Mouse (Mus musculus) CD4-positive, CD25-positive, alpha-beta regulatory T cell, adult 4 months (primary cell): ENCODE measurements at regions not wholly inside any gene's neighbourhood (a gene's known extent, or its start where the extent isn't known, plus 50 kb on each side); places are given as distances from the start of the nearest gene placed in this dataset.

Experiments used
- ATAC-seq: one replicate; pipeline ENCODE4 v1.8.0; 2017

DNA sequence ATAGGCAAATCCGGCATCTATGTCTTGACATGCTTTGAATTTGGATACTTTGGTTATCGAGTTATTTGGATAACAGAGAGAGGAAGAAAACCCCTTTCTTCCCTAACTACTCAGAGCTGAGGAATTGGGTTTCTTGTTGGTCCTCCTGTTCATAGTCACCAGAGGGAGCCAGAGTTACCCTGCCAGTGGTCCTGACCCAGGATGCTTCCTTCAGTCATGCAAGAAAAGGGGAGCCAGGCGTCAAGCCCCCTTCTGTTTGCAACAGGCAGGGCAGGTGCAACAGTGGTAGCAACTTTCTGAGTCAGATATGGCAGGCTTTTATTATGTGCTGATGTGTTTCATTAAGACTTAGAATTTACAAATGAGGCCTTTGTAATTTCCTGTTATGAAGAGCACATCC, 101.4 kb upstream of the B430305J03Rik start:
- ATAC-seq: peak; percentile 73

DNA sequence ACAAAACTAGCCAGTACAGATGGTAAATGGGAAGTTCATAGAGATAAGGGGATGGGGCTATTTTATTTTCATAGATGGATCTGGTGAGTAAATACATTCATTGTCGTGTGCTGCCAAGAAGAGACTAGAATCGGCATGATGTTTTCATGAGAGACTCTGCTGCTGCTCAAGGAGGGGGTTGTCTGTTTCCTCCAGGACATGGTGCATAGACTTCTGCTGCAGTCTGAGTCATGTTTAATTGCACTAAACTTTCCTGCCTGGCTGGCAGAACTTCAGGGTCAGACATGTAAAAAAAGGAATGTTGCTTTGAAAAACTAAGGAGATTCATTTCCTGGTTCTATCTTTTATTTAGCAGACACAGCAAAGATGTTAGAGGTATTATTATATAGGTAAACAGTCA, 100.9 kb upstream of the B430305J03Rik start:
- ATAC-seq: no peak

- no peak for ATAC-seq
These were observed 94.3 kb upstream of the B430305J03Rik start for GRCm38 (mm10) chr3:61460076-61460475.

DNA sequence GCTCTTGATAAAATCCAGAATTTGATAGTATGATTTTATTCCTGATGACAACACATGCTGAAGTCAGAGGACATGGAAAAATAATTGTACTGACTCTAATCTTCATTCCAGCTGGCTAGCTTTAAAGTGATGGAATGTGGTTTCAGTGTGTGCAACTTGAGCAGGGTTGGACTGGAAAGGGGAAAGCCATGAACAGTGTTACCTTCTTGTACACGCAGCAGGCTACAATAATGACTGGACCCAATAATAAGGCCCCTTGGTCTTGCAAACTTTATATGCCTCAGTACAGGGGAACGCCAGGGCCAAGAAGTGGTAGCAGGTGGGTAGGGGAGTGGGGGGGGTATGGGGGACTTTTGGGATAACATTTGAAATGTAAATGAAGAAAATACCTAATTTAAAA, 90.8 kb upstream of the B430305J03Rik start:
- ATAC-seq: no peak

DNA sequence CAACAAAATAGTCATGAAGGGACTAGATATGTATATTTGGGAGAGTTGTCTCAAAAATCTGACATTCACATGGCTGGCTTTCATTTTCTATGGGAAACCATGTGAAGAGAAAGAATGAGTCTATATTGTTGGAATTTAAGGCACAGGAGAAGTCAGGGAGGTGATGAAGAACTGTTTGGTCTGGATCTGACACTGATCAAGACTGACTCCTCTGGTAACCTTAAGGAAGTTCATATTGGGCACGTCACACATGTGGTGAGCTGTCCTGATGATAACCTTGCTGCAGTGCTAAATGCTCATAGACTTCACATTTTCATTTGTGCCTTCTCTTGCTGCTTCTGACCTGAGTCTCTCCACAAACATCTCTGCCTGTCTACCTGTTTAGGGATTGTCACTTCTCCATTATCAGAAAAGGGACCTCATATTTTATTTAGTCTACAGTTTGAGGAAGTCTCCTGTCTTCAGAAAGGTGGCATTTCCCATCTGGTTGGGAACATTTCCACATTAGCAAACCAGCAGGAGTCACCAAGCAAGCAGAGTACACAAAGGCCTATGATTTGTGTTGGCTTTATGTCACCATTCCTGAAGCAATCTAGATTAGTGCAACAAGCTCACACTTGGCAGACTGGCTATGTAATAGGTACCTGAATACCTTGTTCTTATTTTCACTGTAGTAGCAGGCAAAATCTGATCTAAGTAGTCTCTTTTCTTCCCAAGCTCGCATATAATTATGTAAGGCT, 76.4 kb upstream of the B430305J03Rik start:
- ATAC-seq: no peak

- ATAC-seq: no peak
These were observed 75.7 kb upstream of the B430305J03Rik start for GRCm38 (mm10) chr3:61441445-61441844.

GRCm38 (mm10) chr3:61428713-61429112, 63.0 kb upstream of the B430305J03Rik start:
- no peak for ATAC-seq

DNA sequence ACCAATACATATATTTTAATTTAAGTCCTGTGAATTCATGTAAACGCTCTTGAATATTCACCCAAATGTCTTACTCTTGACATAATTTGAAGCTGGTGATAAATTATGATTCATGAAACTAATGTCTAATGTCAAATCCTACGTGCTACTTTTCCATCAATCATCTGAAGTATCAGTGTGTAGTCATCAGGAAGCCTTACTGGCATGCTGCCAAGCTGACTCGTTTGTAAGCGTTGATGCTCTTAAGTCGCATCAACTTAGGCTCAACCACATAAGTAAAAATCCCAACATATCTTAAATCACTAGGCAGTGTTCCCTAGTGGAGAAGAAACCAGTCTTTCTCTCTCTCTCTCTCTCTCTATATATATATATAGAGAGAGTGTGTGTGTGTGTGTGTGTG, 58.2 kb upstream of the B430305J03Rik start:
- no peak for ATAC-seq

DNA sequence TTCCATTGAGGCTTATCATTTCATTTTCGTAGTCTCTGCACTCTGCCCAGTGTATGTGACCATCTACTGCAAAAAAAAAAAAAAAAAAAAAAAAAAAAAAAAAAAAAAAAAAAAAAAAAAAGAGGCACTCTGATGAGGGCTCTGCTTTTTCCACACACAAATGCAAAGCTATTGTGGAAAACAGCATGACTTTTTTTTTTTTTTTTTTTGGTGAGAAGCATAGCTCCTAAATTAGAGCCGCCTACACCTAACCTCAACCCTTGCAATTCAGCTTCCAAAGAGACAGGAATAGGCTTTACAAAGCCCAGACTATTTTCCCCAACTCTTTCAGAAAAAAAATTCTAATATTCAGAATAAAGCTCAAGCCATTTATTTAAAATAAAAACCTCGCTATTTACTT, 54.0 kb upstream of the B430305J03Rik start:
- no peak for ATAC-seq

DNA sequence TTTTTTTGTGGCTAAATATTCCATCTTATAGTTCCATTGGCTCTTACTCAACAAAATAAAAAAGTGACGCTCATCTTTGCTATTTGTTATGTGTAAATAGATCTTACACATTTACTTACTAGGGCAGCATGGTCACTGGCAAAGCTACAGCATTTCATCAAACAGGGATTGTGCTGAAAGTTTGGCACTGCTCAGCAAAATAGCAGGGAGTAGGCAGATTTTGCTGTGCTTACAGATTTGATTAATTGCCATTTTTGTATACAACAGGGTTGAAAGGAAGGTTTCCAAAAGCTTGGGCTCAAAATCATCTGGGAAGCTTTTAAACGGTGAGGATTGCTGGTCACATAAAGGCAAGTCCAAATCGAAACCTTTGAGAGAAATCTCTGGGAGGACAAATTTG, 52.3 kb upstream of the B430305J03Rik start:
- no peak for ATAC-seq
